Mouse (Mus musculus) myocyte (in vitro differentiated cells): ENCODE measurements at regions not wholly inside any gene's neighbourhood (a gene's known extent, or its start where the extent isn't known, plus 50 kb on each side); places are given as distances from the start of the nearest gene placed in this dataset.

Experiments used
- H3K27me3 ChIP-seq: one replicate; pipeline ENCODE4 v1.6.1; 2011; ENCODE audit not compliant: control insufficient read depth, insufficient read depth, insufficient read length
- H3K36me3 ChIP-seq: one replicate; pipeline ENCODE4 v1.6.1; 2011; ENCODE audit not compliant: control insufficient read depth, insufficient read depth
- H3K4me2 ChIP-seq: one replicate; pipeline ENCODE4 v1.6.1; 2011; ENCODE audit warnings: low read depth, control low read depth
- H3K4me3 ChIP-seq: one replicate; pipeline ENCODE4 v1.5.1; 2011; ENCODE audit warnings: mild to moderate bottlenecking, control low read depth, moderate library complexity
- H3K79me2 ChIP-seq: one replicate; pipeline ENCODE4 v1.6.1; 2011; ENCODE audit not compliant: control insufficient read depth, insufficient read depth
- H3ac ChIP-seq: one replicate; pipeline ENCODE4 v1.6.1; 2011; ENCODE audit not compliant: control insufficient read depth, insufficient read length
- CEBPB ChIP-seq: IDR thresholded peaks from 2 replicates; pipeline ENCODE4 v1.6.1; 2011; ENCODE audit warnings: mild to moderate bottlenecking, moderate library complexity; ENCODE audit not compliant: poor library complexity, insufficient read depth, severe bottlenecking
- E2F4 ChIP-seq: IDR thresholded peaks from one replicate; pipeline ENCODE4 v1.6.1; 2011; ENCODE audit warnings: mild to moderate bottlenecking, control low read depth, moderate library complexity; ENCODE audit not compliant: insufficient read depth
- MAX ChIP-seq: IDR thresholded peaks from one replicate; pipeline ENCODE4 v1.6.1; 2011; ENCODE audit warnings: low read depth, mild to moderate bottlenecking, control low read depth
- MYOD1 ChIP-seq, 3 experiments: IDR thresholded peaks; one replicate each; pipeline ENCODE4 v1.6.1; 2011; ENCODE audit warnings: control low read depth in 2 of 3, low read depth in 2 of 3, mild to moderate bottlenecking in 2 of 3, moderate library complexity in 1 of 3; ENCODE audit not compliant: insufficient read length in 2 of 3, control insufficient read depth in 1 of 3
- MYOG ChIP-seq, 3 experiments: IDR thresholded peaks; one replicate each; pipeline ENCODE4 v1.6.1; 2011; ENCODE audit warnings: control low read depth in 2 of 3, low read depth in 2 of 3, mild to moderate bottlenecking in 2 of 3; ENCODE audit not compliant: insufficient read length in 2 of 3, control insufficient read depth in 1 of 3, insufficient read depth in 1 of 3
- POLR2A ChIP-seq: IDR thresholded peaks from one replicate; pipeline ENCODE4 v1.6.1; 2011; ENCODE audit warnings: low read depth, mild to moderate bottlenecking, control low read depth, moderate library complexity; ENCODE audit not compliant: insufficient read length
- POLR2AphosphoS2 ChIP-seq: IDR thresholded peaks from one replicate; pipeline ENCODE4 v1.6.1; 2011; ENCODE audit warnings: low read depth, control low read depth; ENCODE audit not compliant: insufficient read length
- REST ChIP-seq: IDR thresholded peaks from one replicate; pipeline ENCODE4 v1.6.1; 2011; ENCODE audit warnings: mild to moderate bottlenecking, control low read depth, moderate library complexity; ENCODE audit not compliant: insufficient read depth, insufficient read length
- SRF ChIP-seq: IDR thresholded peaks from one replicate; pipeline ENCODE4 v1.6.1; 2011; ENCODE audit warnings: low read depth; ENCODE audit not compliant: control insufficient read depth, insufficient read length
- TCF12 ChIP-seq: IDR thresholded peaks from one replicate; pipeline ENCODE4 v1.6.1; 2011; ENCODE audit warnings: mild to moderate bottlenecking, control low read depth; ENCODE audit not compliant: poor library complexity, insufficient read depth, severe bottlenecking
- TCF3 ChIP-seq: IDR thresholded peaks from one replicate; pipeline ENCODE4 v1.6.1; 2011; ENCODE audit warnings: low read depth, control low read depth; ENCODE audit not compliant: insufficient read length
- USF1 ChIP-seq: IDR thresholded peaks from one replicate; pipeline ENCODE4 v1.6.1; 2011; ENCODE audit warnings: low read depth, mild to moderate bottlenecking, control low read depth, moderate library complexity

DNA sequence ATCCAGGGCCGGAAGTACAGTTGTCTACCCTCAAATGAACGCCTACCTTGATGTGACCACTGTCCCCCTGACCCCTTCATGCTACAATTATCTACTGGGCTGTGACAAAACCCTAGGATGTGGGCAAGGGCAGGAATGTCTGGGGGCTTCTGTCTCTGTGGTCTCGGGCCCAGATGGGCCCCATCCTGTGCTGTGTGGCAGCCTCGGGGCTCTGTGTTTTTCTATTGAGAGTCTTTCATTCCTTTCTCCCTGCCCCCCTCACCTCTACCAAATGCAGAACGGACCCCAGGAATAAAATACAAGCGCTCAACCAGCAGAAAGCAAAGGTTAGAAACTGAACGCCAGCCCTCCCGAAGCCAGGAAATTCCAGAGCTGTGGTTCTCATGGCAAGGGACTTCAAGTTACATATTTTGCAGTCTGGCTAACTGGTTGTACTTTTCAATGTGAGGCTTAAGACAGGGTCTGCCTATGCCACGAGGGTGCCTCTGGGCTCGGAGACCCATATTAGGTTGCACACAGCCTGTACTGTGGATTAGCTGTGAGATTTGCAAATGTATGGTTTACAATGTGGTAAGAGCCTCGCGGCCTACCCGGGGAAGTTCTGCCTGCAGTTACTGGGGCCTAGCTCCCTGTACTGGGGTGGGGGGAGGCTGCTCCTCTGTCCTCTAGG, 97.7 kb upstream of the Six2 start:
- no peak overlapping the region for H3K4me3 ChIP-seq
- no peaks in the 10 kb centered on the region for H3K36me3 ChIP-seq
- no peak overlapping the region for H3ac ChIP-seq
- H3K27me3 ChIP-seq, result no peaks in the 10 kb centered on the region
- no peak overlapping the region for H3K4me2 ChIP-seq
- TF ChIP-seq POLR2A (no peak), REST (no peak), TCF3 (no peak), SRF (no peak), CEBPB (no peak), USF1 (no peak), MYOD1 (IDR thresholded peaks at IDR 0.05; ENCODE audit: control insufficient read depth in 1 of 3, insufficient read length in 2 of 3, low read depth in 2 of 3) (no peak), E2F4 (no peak), TCF12 (no peak), MYOG (IDR thresholded peaks at IDR 0.05; ENCODE audit: control insufficient read depth in 1 of 3, insufficient read depth in 1 of 3, insufficient read length in 2 of 3, low read depth in 2 of 3) (no peak), MAX (no peak), POLR2AphosphoS2 (no peak)
- H3K79me2 ChIP-seq, result no peaks in the 10 kb centered on the region

GRCm38 (mm10) chr17:85780477-85780876, 92.4 kb upstream of the Six2 start:
- Histone ChIP-seq H3ac (no peak overlapping the region), H3K4me3 (no peak overlapping the region), H3K79me2 (no peaks in the 10 kb centered on the region), H3K36me3 (no peaks in the 10 kb centered on the region), H3K27me3 (no peaks in the 10 kb centered on the region), H3K4me2 (no peak overlapping the region)
- TF ChIP-seq POLR2A, result no peak
- TF ChIP-seq SRF, result no peak
- no peak for TF ChIP-seq MYOD1 (IDR thresholded peaks at IDR 0.05; ENCODE audit: control insufficient read depth in 1 of 3, insufficient read length in 2 of 3, low read depth in 2 of 3)
- TF ChIP-seq MAX, result no peak
- no peak for TF ChIP-seq TCF12
- no peak for TF ChIP-seq TCF3
- no peak for TF ChIP-seq CEBPB
- TF ChIP-seq MYOG (IDR thresholded peaks at IDR 0.05; ENCODE audit: control insufficient read depth in 1 of 3, insufficient read depth in 1 of 3, insufficient read length in 2 of 3, low read depth in 2 of 3), result no peak
- no peak for TF ChIP-seq POLR2AphosphoS2
- TF ChIP-seq REST, result no peak
- no peak for TF ChIP-seq E2F4
- TF ChIP-seq USF1, result no peak

- no peak overlapping the region for H3K4me2 ChIP-seq
- H3K79me2 ChIP-seq, result no peaks in the 10 kb centered on the region
- H3ac ChIP-seq, result no peak overlapping the region
- no peaks in the 10 kb centered on the region for H3K27me3 ChIP-seq
- no peaks in the 10 kb centered on the region for H3K36me3 ChIP-seq
- TF ChIP-seq POLR2A (no peak), REST (no peak), E2F4 (no peak), MYOG (IDR thresholded peaks at IDR 0.05; ENCODE audit: control insufficient read depth in 1 of 3, insufficient read depth in 1 of 3, insufficient read length in 2 of 3, low read depth in 2 of 3) (no peak), CEBPB (no peak), USF1 (no peak), MYOD1 (IDR thresholded peaks at IDR 0.05; ENCODE audit: control insufficient read depth in 1 of 3, insufficient read length in 2 of 3, low read depth in 2 of 3) (no peak), TCF3 (no peak)
- H3K4me3 ChIP-seq, result no peak overlapping the region
These were observed 88.8 kb upstream of the Six2 start for GRCm38 (mm10) chr17:85776876-85777275.

- Histone ChIP-seq H3K36me3 (no peaks in the 10 kb centered on the region), H3K79me2 (no peaks in the 10 kb centered on the region), H3K4me3 (no peak overlapping the region), H3K4me2 (no peak overlapping the region), H3ac (no peak overlapping the region), H3K27me3 (no peaks in the 10 kb centered on the region)
- no peak for TF ChIP-seq MYOD1 (IDR thresholded peaks at IDR 0.05; ENCODE audit: control insufficient read depth in 1 of 3, insufficient read length in 2 of 3, low read depth in 2 of 3)
- TF ChIP-seq E2F4, result no peak
- no peak for TF ChIP-seq MYOG (IDR thresholded peaks at IDR 0.05; ENCODE audit: control insufficient read depth in 1 of 3, insufficient read depth in 1 of 3, insufficient read length in 2 of 3, low read depth in 2 of 3)
- TF ChIP-seq SRF, result no peak
- no peak for TF ChIP-seq USF1
- TF ChIP-seq REST, result no peak
- TF ChIP-seq TCF12, result no peak
- TF ChIP-seq POLR2A, result no peak
- no peak for TF ChIP-seq CEBPB
- TF ChIP-seq TCF3, result no peak
- no peak for TF ChIP-seq MAX
- no peak for TF ChIP-seq POLR2AphosphoS2
These were observed 80.3 kb upstream of the Six2 start for GRCm38 (mm10) chr17:85768341-85768740.

GRCm38 (mm10) chr17:85767201-85767862, 79.3 kb upstream of the Six2 start:
- H3K36me3 ChIP-seq, result no peaks in the 10 kb centered on the region
- TF ChIP-seq E2F4 (no peak), TCF3 (no peak), REST (no peak), MYOD1 (IDR thresholded peaks at IDR 0.05; ENCODE audit: control insufficient read depth in 1 of 3, insufficient read length in 2 of 3, low read depth in 2 of 3) (no peak), POLR2A (no peak), SRF (no peak), USF1 (no peak), CEBPB (no peak), MYOG (IDR thresholded peaks at IDR 0.05; ENCODE audit: control insufficient read depth in 1 of 3, insufficient read depth in 1 of 3, insufficient read length in 2 of 3, low read depth in 2 of 3) (no peak), POLR2AphosphoS2 (no peak), MAX (no peak), TCF12 (no peak)
- no peak overlapping the region for H3ac ChIP-seq
- H3K4me2 ChIP-seq, result no peak overlapping the region
- H3K79me2 ChIP-seq, result no peaks in the 10 kb centered on the region
- H3K27me3 ChIP-seq, result no peaks in the 10 kb centered on the region
- H3K4me3 ChIP-seq, result no peak overlapping the region
